Mouse (Mus musculus): ENCODE results near the gene Usp42.

DNA sequence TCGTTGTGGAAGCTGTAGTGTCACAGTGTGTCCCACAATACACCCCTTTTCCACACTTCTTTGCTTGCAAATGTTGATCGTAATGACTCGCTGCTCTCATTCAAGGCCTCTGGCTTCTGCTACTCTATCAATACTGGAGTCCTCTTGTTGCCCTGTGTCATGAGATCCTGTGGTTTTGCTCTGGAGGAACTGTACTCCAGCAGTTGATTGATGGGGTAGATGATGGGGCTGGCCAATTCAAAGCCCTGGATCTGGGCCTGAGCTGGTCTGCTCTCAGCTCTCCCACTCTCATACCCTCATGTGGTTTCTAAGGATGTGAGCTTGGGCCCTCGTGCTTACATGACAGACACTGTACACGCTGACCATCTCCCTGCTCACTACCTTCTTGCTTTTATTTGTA is 57.5 kb downstream of the Usp42 start:
- TF ChIP-seq CTCF (IDR thresholded peaks at IDR 0.05) (no peak), EP300 (IDR thresholded peaks at IDR 0.05) (no peak)

All from lung, postnatal 0 days (tissue).